Mouse (Mus musculus) adipocyte (in vitro differentiated cells): ENCODE measurements around the gene Ptpn21.

Experiments
- DNase-seq: peaks from one replicate; pipeline ENCODE4 v3.0.0-alpha.2; 2016; ENCODE audit warnings: low spot score

Gene Ptpn21

GRCm38 (mm10) chr12:98724224-98724623, 13.0 kb downstream of the Ptpn21 start:
- DNase-seq: no peak

GRCm38 (mm10) chr12:98721030-98721429, 16.2 kb downstream of the Ptpn21 start:
- no peak for DNase-seq

- no peak for DNase-seq
Observed at GRCm38 (mm10) chr12:98720628-98721027, 16.6 kb downstream of the Ptpn21 start.

GRCm38 (mm10) chr12:98716142-98716541, 21.1 kb downstream of the Ptpn21 start:
- DNase-seq: no peak

- no peak for DNase-seq
Observed at GRCm38 (mm10) chr12:98714757-98715156, 22.4 kb downstream of the Ptpn21 start.

GRCm38 (mm10) chr12:98713621-98714103, 23.5 kb downstream of the Ptpn21 start:
- no peak for DNase-seq

- no peak for DNase-seq
Observed at GRCm38 (mm10) chr12:98712819-98713218, 24.4 kb downstream of the Ptpn21 start.

GRCm38 (mm10) chr12:98703961-98704360, 33.2 kb downstream of the Ptpn21 start:
- DNase-seq: no peak

GRCm38 (mm10) chr12:98703554-98703953, 33.7 kb downstream of the Ptpn21 start:
- DNase-seq: no peak

- no peak for DNase-seq
Observed at GRCm38 (mm10) chr12:98701564-98701963, 35.6 kb downstream of the Ptpn21 start.

- DNase-seq: no peak
Observed at GRCm38 (mm10) chr12:98697202-98697601, 40.0 kb downstream of the Ptpn21 start.

- no peak for DNase-seq
Observed at GRCm38 (mm10) chr12:98690230-98690629, 47.0 kb downstream of the Ptpn21 start.

GRCm38 (mm10) chr12:98683574-98683973, 53.6 kb downstream of the Ptpn21 start:
- no peak for DNase-seq

- DNase-seq: no peak
Observed at GRCm38 (mm10) chr12:98683171-98683570, 54.0 kb downstream of the Ptpn21 start.

GRCm38 (mm10) chr12:98682196-98682595, 55.0 kb downstream of the Ptpn21 start:
- no peak for DNase-seq

GRCm38 (mm10) chr12:98679906-98680305, 57.3 kb downstream of the Ptpn21 start:
- DNase-seq: no peak

GRCm38 (mm10) chr12:98677336-98677735, 59.9 kb downstream of the Ptpn21 start:
- no peak for DNase-seq

- no peak for DNase-seq
Observed at GRCm38 (mm10) chr12:98676861-98677260, 60.3 kb downstream of the Ptpn21 start.

GRCm38 (mm10) chr12:98674627-98675143, 62.5 kb downstream of the Ptpn21 start:
- DNase-seq: peak; percentile 69

GRCm38 (mm10) chr12:98673879-98674278, 63.3 kb downstream of the Ptpn21 start:
- DNase-seq: no peak

GRCm38 (mm10) chr12:98670429-98670828, 66.8 kb downstream of the Ptpn21 start:
- no peak for DNase-seq

GRCm38 (mm10) chr12:98669864-98670263, 67.3 kb downstream of the Ptpn21 start:
- peak; percentile 67 for DNase-seq

GRCm38 (mm10) chr12:98669086-98669485, 68.1 kb downstream of the Ptpn21 start:
- no peak for DNase-seq

- peak; percentile 32 for DNase-seq
Observed at GRCm38 (mm10) chr12:98668132-98668814, 68.9 kb downstream of the Ptpn21 start.
